Mouse (Mus musculus): ENCODE measurements at regions not wholly inside any gene's neighbourhood (a gene's known extent, or its start where the extent isn't known, plus 50 kb on each side); places are given as distances from the start of the nearest gene placed in this dataset.
A peak's percentile ranks its signal among the peaks of the same experiment; 100 is the strongest.

DNA sequence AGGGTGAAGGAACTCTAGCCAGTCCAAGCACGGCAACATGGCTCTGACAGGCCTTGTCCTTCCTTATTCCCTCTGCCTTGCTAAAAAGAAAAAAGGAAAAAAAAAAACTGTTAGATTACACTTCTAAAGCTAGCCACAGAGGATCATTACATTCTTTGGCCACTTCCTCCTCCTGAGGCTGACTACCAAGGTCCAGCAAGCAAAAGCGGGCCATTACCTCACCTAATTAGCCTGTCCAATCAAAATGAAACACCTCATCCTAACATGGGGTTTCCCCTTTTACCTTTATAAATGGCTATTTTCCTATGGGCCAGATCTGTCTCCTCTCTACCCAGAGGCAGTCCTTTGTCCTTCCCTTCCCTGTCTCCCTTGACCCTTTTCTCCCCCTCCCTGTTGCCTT lies 102.2 kb downstream of the Pih1h3b start:
- Histone ChIP-seq H3K27ac (ENCODE audit: low read depth, low read length) (no peak overlapping the region), H3K4me1 (replicated peaks; ENCODE audit: control insufficient read depth, insufficient read depth, low read length) (no peaks in the 10 kb centered on the region), H3K36me3 (ENCODE audit: control insufficient read depth, insufficient read depth, low read length) (no peaks in the 10 kb centered on the region), H3K9ac (ENCODE audit: low read depth, low read length) (no peak overlapping the region), H3K27me3 (ENCODE audit: control insufficient read depth, insufficient read depth, low read length) (no peaks in the 10 kb centered on the region; the same call in 1 of the 2 replicates), H3K4me3 (ENCODE audit: low read depth, low read length) (no peak overlapping the region), H3K9me3 (ENCODE audit: control insufficient read depth, low read length) (no peaks in the 10 kb centered on the region), H3K4me2 (replicated peaks; ENCODE audit: low read depth, low read length) (no peak overlapping the region)
- WGBS, result 100% methylated on average over 2 of the region's 2 CpGs
- DNase-seq (ENCODE audit: low spot score) (no peak), ATAC-seq (ENCODE audit: low FRiP score) (no peak)

GRCm38 (mm10) chrX:140165966-140166365 lies 103.3 kb downstream of the Pih1h3b start:
- H3K36me3 ChIP-seq (ENCODE audit: control insufficient read depth, insufficient read depth, low read length), result no peaks in the 10 kb centered on the region
- H3K4me3 ChIP-seq (ENCODE audit: low read depth, low read length), result no peak overlapping the region
- H3K4me2 ChIP-seq (replicated peaks; ENCODE audit: low read depth, low read length), result no peak overlapping the region
- 84% methylated on average over 3 of the region's 3 CpGs for WGBS
- H3K9ac ChIP-seq (ENCODE audit: low read depth, low read length), result no peak overlapping the region
- ATAC-seq (ENCODE audit: low FRiP score), result no peak
- H3K27me3 ChIP-seq (ENCODE audit: control insufficient read depth, insufficient read depth, low read length), result no peaks in the 10 kb centered on the region; the same call in 1 of the 2 replicates
- H3K27ac ChIP-seq (ENCODE audit: low read depth, low read length), result no peak overlapping the region
- no peaks in the 10 kb centered on the region for H3K9me3 ChIP-seq (ENCODE audit: control insufficient read depth, low read length)
- DNase-seq (ENCODE audit: low spot score), result no peak
- no peaks in the 10 kb centered on the region for H3K4me1 ChIP-seq (replicated peaks; ENCODE audit: control insufficient read depth, insufficient read depth, low read length)

DNA sequence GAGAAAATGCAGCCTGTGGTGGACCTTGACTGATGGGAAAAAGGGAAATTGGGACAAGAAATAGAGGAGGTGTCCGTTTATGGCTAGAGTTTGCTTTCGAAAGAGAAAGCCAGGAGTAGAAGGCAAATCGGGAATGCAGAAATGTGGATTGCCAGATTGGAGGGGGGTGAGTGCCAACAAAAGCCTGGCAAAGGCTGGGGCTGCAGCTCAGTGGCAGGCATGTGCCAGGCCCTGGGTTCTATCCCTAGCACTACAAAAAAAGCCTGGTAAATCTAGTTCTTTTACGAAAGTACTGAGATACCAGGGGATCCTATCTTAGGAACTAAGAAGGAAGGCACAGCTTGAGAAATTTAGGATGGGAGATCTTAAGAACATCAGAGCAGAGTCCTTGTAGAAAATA lies 117.2 kb downstream of the Pih1h3b start:
- Histone ChIP-seq H3K4me2 (replicated peaks; ENCODE audit: low read depth, low read length) (no peak overlapping the region), H3K4me3 (ENCODE audit: low read depth, low read length) (no peak overlapping the region), H3K9me3 (ENCODE audit: control insufficient read depth, low read length) (no peaks in the 10 kb centered on the region), H3K27me3 (ENCODE audit: control insufficient read depth, insufficient read depth, low read length) (0 out of 2 replicates have a peak, but pooled peaks cover 5% of the 10 kb centered on the region), H3K4me1 (replicated peaks; ENCODE audit: control insufficient read depth, insufficient read depth, low read length) (no peaks in the 10 kb centered on the region), H3K27ac (ENCODE audit: low read depth, low read length) (no peak overlapping the region), H3K36me3 (ENCODE audit: control insufficient read depth, insufficient read depth, low read length) (no peaks in the 10 kb centered on the region), H3K9ac (ENCODE audit: low read depth, low read length) (no peak overlapping the region)
- WGBS, result 84% methylated on average over 4 of the region's 4 CpGs
- ATAC-seq (ENCODE audit: low FRiP score) (no peak), DNase-seq (ENCODE audit: low spot score) (no peak)

DNA sequence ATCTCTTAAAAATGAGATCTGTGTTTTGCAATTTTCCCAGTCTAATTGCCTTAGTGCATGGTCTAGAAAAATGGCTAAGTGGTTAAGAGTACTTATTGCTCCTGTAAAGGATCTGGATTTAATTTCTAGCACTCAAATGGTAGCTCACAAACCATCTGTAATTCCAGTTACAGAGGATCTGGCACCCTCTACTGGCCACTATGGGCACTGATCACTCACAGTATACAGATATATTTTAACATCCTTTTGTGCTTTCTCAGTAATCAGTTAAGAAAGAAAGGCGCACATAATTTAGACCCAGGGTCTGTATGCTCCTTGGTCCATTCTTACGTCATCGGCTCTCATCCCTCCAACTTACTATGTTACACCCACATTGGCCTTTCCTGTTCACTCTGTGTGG lies 120.3 kb downstream of the Pih1h3b start:
- 90% methylated on average over 3 of the region's 3 CpGs for WGBS
- ATAC-seq (ENCODE audit: low FRiP score) (no peak), DNase-seq (ENCODE audit: low spot score) (no peak)
- Histone ChIP-seq H3K36me3 (ENCODE audit: control insufficient read depth, insufficient read depth, low read length) (no peaks in the 10 kb centered on the region), H3K9me3 (ENCODE audit: control insufficient read depth, low read length) (no peaks in the 10 kb centered on the region), H3K9ac (ENCODE audit: low read depth, low read length) (no peak overlapping the region), H3K4me2 (replicated peaks; ENCODE audit: low read depth, low read length) (no peak overlapping the region), H3K27me3 (ENCODE audit: control insufficient read depth, insufficient read depth, low read length) (0 out of 2 replicates have a peak, but pooled peaks cover 2% of the 10 kb centered on the region), H3K27ac (ENCODE audit: low read depth, low read length) (no peak overlapping the region), H3K4me1 (replicated peaks; ENCODE audit: control insufficient read depth, insufficient read depth, low read length) (no peaks in the 10 kb centered on the region), H3K4me3 (ENCODE audit: low read depth, low read length) (no peak overlapping the region)

- H3K9ac ChIP-seq (ENCODE audit: low read depth, low read length), result no peak overlapping the region
- DNase-seq (ENCODE audit: low spot score), result no peak
- no peak overlapping the region for H3K27ac ChIP-seq (ENCODE audit: low read depth, low read length)
- no peak overlapping the region for H3K4me3 ChIP-seq (ENCODE audit: low read depth, low read length)
- no peaks in the 10 kb centered on the region for H3K4me1 ChIP-seq (replicated peaks; ENCODE audit: control insufficient read depth, insufficient read depth, low read length)
- H3K36me3 ChIP-seq (ENCODE audit: control insufficient read depth, insufficient read depth, low read length), result no peaks in the 10 kb centered on the region
- 85% methylated on average over 3 of the region's 3 CpGs for WGBS
- no peak for ATAC-seq (ENCODE audit: low FRiP score)
- H3K4me2 ChIP-seq (replicated peaks; ENCODE audit: low read depth, low read length), result no peak overlapping the region
- H3K27me3 ChIP-seq (ENCODE audit: control insufficient read depth, insufficient read depth, low read length), result peaks cover 8% of the 10 kb centered on the region; the same call in 1 of the 2 replicates
- H3K9me3 ChIP-seq (ENCODE audit: control insufficient read depth, low read length), result no peaks in the 10 kb centered on the region
These were observed 138.4 kb upstream of the Frmpd3 start for GRCm38 (mm10) chrX:140203676-140204075.

DNA sequence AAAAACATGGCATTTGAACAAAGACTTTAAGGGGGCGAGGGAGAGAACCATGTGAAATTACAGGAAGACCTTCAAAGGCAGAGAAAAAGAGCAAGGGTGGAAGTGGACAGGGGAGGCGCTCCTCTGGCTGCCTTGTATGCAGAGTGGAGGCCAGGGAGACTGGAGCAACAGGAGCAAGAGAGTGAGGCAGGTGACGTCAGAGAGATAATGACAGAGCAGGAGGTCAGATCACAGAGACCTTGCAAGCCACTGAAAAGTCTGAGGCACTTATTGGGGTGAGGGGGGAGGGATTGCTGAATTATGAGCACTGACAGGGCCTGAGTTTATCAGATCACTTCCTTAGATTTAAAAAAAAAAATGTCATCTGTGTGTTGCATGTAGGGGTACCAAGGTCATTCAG lies 133.3 kb upstream of the Frmpd3 start:
- H3K36me3 ChIP-seq (ENCODE audit: control insufficient read depth, insufficient read depth, low read length), result no peaks in the 10 kb centered on the region
- ATAC-seq (ENCODE audit: low FRiP score) (no peak), DNase-seq (ENCODE audit: low spot score) (no peak)
- 54% methylated on average over 3 of the region's 3 CpGs for WGBS
- H3K4me2 ChIP-seq (replicated peaks; ENCODE audit: low read depth, low read length), result no peak overlapping the region
- no peaks in the 10 kb centered on the region for H3K4me1 ChIP-seq (replicated peaks; ENCODE audit: control insufficient read depth, insufficient read depth, low read length)
- no peak overlapping the region for H3K27ac ChIP-seq (ENCODE audit: low read depth, low read length)
- no peaks in the 10 kb centered on the region for H3K9me3 ChIP-seq (ENCODE audit: control insufficient read depth, low read length)
- peaks cover 6% of the 10 kb centered on the region; the same call in 1 of the 2 replicates for H3K27me3 ChIP-seq (ENCODE audit: control insufficient read depth, insufficient read depth, low read length)
- H3K9ac ChIP-seq (ENCODE audit: low read depth, low read length), result no peak overlapping the region
- no peak overlapping the region for H3K4me3 ChIP-seq (ENCODE audit: low read depth, low read length)

DNA sequence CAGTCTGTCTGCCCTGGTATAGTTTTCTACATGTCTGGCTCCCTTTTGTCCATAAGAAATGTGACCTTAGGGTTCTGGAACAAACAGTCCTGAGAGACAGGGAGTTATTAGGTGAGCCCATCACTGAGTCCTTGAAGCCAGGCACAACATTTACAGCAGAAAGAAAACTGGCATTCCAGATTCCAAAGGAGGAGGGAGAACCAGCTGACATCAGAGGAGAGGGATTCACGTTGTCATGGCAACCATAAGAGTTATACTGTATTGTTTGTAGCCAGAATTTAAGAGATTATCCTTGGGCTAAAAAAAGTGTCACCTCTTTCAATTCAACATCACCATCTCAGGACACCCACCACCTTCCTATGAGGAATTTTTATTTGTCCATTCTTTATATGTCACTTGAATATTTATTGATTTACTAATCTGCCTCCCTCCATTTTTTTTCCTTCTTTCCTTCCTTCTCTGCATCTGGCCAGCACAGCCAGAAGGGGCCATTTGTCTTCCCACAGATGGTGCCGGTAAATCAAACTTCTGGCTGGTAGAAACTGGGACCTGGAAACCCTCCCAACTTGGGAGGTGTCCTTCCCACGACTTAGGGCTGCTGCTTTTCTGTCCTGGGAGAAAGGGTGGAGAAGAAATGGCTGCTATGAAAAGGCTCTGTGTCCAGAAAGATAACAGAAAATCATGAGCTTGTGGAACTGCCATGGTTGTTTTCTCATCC lies 129.3 kb upstream of the Frmpd3 start:
- H3K4me1 ChIP-seq (replicated peaks; ENCODE audit: control insufficient read depth, insufficient read depth, low read length), result no peaks in the 10 kb centered on the region
- H3K9ac ChIP-seq (ENCODE audit: low read depth, low read length), result no peak overlapping the region
- H3K4me3 ChIP-seq (ENCODE audit: low read depth, low read length), result no peak overlapping the region
- 52% methylated on average over 3 of the region's 3 CpGs for WGBS
- no peak overlapping the region for H3K27ac ChIP-seq (ENCODE audit: low read depth, low read length)
- ATAC-seq (ENCODE audit: low FRiP score) (no peak), DNase-seq (ENCODE audit: low spot score) (no peak)
- H3K9me3 ChIP-seq (ENCODE audit: control insufficient read depth, low read length), result no peaks in the 10 kb centered on the region
- H3K4me2 ChIP-seq (replicated peaks; ENCODE audit: low read depth, low read length), result no peak overlapping the region
- H3K36me3 ChIP-seq (ENCODE audit: control insufficient read depth, insufficient read depth, low read length), result no peaks in the 10 kb centered on the region
- H3K27me3 ChIP-seq (ENCODE audit: control insufficient read depth, insufficient read depth, low read length), result 0 out of 2 replicates have a peak, but pooled peaks cover 4% of the 10 kb centered on the region

DNA sequence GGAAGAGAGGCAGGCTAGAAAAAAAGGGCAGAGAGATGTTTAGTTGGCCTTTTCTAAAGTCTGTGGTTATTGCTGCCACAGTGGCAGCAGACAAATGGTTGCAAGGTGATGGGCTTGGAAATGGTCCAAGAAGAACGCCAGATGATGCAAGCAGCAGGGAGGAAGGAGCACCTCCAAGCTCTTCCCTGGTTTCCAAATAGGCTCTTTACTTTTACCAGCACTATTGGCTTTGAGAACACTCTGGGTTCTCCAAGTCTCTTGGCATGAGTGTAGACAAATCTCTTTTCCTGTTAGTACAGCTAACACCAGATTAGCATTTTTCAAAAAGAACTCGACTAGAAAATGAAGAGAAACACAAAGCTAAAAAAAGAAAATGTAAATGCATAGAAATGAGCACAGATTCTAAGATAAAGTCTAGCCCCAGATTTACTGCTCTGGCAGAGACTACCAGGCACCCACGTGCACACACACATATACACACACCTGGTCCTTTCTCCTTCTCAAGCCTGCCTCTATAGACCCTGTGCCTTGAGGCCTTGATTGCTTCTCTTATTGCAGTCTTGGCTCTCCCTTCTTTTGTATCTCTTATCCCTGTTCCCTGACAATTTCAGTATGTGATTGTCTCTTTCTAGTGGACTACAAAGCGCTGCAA lies 127.7 kb upstream of the Frmpd3 start:
- Histone ChIP-seq H3K27ac (ENCODE audit: low read depth, low read length) (no peak overlapping the region), H3K4me3 (ENCODE audit: low read depth, low read length) (no peak overlapping the region), H3K36me3 (ENCODE audit: control insufficient read depth, insufficient read depth, low read length) (no peaks in the 10 kb centered on the region), H3K4me1 (replicated peaks; ENCODE audit: control insufficient read depth, insufficient read depth, low read length) (no peaks in the 10 kb centered on the region), H3K4me2 (replicated peaks; ENCODE audit: low read depth, low read length) (no peak overlapping the region), H3K9ac (ENCODE audit: low read depth, low read length) (no peak overlapping the region), H3K27me3 (ENCODE audit: control insufficient read depth, insufficient read depth, low read length) (0 out of 2 replicates have a peak, but pooled peaks cover 4% of the 10 kb centered on the region), H3K9me3 (ENCODE audit: control insufficient read depth, low read length) (no peaks in the 10 kb centered on the region)
- ATAC-seq (ENCODE audit: low FRiP score) (no peak), DNase-seq (ENCODE audit: low spot score) (no peak)
- WGBS, result 61% methylated on average over 4 of the region's 4 CpGs

- Histone ChIP-seq H3K9me3 (ENCODE audit: control insufficient read depth, low read length) (no peaks in the 10 kb centered on the region), H3K27me3 (ENCODE audit: control insufficient read depth, insufficient read depth, low read length) (peaks cover 2% of the 10 kb centered on the region), H3K4me1 (replicated peaks; ENCODE audit: control insufficient read depth, insufficient read depth, low read length) (no peaks in the 10 kb centered on the region), H3K36me3 (ENCODE audit: control insufficient read depth, insufficient read depth, low read length) (no peaks in the 10 kb centered on the region), H3K9ac (ENCODE audit: low read depth, low read length) (no peak overlapping the region), H3K4me2 (replicated peaks; ENCODE audit: low read depth, low read length) (no peak overlapping the region), H3K4me3 (ENCODE audit: low read depth, low read length) (no peak overlapping the region), H3K27ac (ENCODE audit: low read depth, low read length) (no peak overlapping the region)
- WGBS, result 93% methylated on average over 4 of the region's 4 CpGs
- ATAC-seq (ENCODE audit: low FRiP score), result no peak
- DNase-seq (ENCODE audit: low spot score), result peak; percentile 6
These were observed 86.3 kb upstream of the Frmpd3 start for GRCm38 (mm10) chrX:140255790-140256189.
